Mouse (Mus musculus): ENCODE results near the gene Olfr683. TPM values are rescaled to one million over a fixed set of nuclear protein-coding genes. Genes with fewer than 3 reads are reported as not detected.
"Not testable (repeated sequence)": the region's sequence is repeated elsewhere in the genome, so short reads cannot be mapped to it uniquely, and the experiment has no call there.

Gene Olfr683
- polyA plus RNA-seq (2014; fragmentation: Nextera tagmentation; extraction: Ambion mirVana) = not detected in 2 replicates

DNA sequence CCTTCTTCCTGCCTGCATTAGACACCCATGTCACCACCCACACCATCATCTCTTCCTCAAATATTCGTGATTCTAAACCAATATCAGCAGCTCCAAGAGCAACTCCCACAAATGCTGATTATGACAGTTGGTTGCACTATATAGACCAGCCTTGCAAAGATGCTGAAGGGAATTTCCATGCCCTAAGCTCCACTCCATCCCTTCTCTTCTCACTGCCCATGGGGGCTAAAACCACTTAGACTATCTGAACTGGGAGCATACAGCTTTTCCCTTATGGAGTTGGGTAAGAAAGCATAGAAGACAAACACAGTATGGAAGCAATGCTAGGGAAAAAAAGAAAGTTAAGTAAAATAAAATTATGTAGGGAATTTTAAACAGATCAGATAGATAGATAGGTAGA lies at the start of gene Olfr683:
Gene Olfr683 (minus strand): TSS at position 101 of the 400 bp plus-strand sequence.
- no peaks in the 10 kb centered on the region for H3K4me1 ChIP-seq (ENCODE audit: insufficient read depth)
- H3K4me3 ChIP-seq (ENCODE audit: low read depth, low read length) = no peak within 1 kb of the TSS
- ATAC-seq (ENCODE audit: insufficient read depth) (no peak), DNase-seq (no peak)
- no peak for TF ChIP-seq CTCF (IDR thresholded peaks at IDR 0.05; ENCODE audit: low read depth)
- no peaks in the 10 kb centered on the region for H3K9me3 ChIP-seq (ENCODE audit: low read depth, low read length)
- H3K4me2 ChIP-seq = no peak within 1 kb of the TSS
- H3K27ac ChIP-seq (ENCODE audit: low read depth) = no peak within 1 kb of the TSS
- WGBS = 55% methylated on average over 1 of the region's 1 CpGs
- H3K27me3 ChIP-seq (ENCODE audit: insufficient read depth, low read length) = no peaks in the 10 kb centered on the region
- no peak within 1 kb of the TSS for H3K9ac ChIP-seq
- H3K36me3 ChIP-seq (ENCODE audit: insufficient read depth) = no peaks in the 10 kb centered on the region

DNA sequence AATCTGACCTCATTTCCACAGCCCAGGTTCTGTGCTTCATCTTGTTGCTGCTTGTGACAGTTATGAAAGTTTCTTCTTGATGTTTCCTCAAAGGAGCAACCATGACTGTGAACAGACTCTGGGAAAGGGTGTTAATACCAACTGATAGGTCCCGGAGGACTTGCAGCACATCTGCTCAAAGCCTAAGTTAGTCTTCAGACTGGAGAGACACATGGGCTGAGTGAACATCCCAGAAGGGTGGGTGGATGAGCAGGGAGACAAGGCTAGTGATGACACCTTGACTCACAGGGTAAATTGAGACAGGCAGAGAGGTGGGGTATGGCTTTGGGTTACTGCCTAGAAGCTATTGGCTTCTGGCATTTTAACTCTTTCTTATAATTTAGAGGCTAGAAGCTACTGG lies 39.1 kb upstream of the Olfr683 start, which contains the start of gene Olfr685:
Gene Olfr685 (minus strand): TSS at position 101 of the 400 bp plus-strand sequence.
- no peak within 1 kb of the TSS for H3K4me2 ChIP-seq
- H3K4me3 ChIP-seq (ENCODE audit: low read depth, low read length) = no peak within 1 kb of the TSS
- TF ChIP-seq CTCF (IDR thresholded peaks at IDR 0.05; ENCODE audit: low read depth) = no peak
- 64% methylated on average over 1 of the region's 1 CpGs for WGBS
- H3K9ac ChIP-seq = no peak within 1 kb of the TSS
- no peaks in the 10 kb centered on the region for H3K9me3 ChIP-seq (ENCODE audit: low read depth, low read length)
- DNase-seq = no peak
- H3K4me1 ChIP-seq (ENCODE audit: insufficient read depth) = no peaks in the 10 kb centered on the region
- no peaks in the 10 kb centered on the region for H3K36me3 ChIP-seq (ENCODE audit: insufficient read depth)
- no peaks in the 10 kb centered on the region for H3K27me3 ChIP-seq (ENCODE audit: insufficient read depth, low read length)
- H3K27ac ChIP-seq (ENCODE audit: low read depth) = no peak within 1 kb of the TSS
- no peak for ATAC-seq (ENCODE audit: insufficient read depth)

GRCm38 (mm10) chr7:105170773-105171172 lies 24.0 kb upstream of the Olfr683 start:
- ATAC-seq (ENCODE audit: insufficient read depth) (no peak), DNase-seq (peak; percentile 60)
- H3K9me3 ChIP-seq (ENCODE audit: low read depth, low read length) = no peaks in the 10 kb centered on the region
- no peaks in the 10 kb centered on the region for H3K27me3 ChIP-seq (ENCODE audit: insufficient read depth, low read length)
- H3K27ac ChIP-seq (ENCODE audit: low read depth) = no peak overlapping the region
- no peaks in the 10 kb centered on the region for H3K36me3 ChIP-seq (ENCODE audit: insufficient read depth)
- H3K4me3 ChIP-seq (ENCODE audit: low read depth, low read length) = no peak overlapping the region
- WGBS = 44% methylated on average over 4 of the region's 4 CpGs
- peak; percentile 65 for TF ChIP-seq CTCF (IDR thresholded peaks at IDR 0.05; ENCODE audit: low read depth)
- H3K4me2 ChIP-seq = no peak overlapping the region
- H3K9ac ChIP-seq = no peak overlapping the region
- no peaks in the 10 kb centered on the region for H3K4me1 ChIP-seq (ENCODE audit: insufficient read depth)

- Histone ChIP-seq H3K27ac (ENCODE audit: low read depth) (no peak within 1 kb of the TSS), H3K4me2 (no peak within 1 kb of the TSS), H3K9ac (no peak within 1 kb of the TSS), H3K4me3 (ENCODE audit: low read depth, low read length) (no peak within 1 kb of the TSS), H3K4me1 (ENCODE audit: insufficient read depth) (no peaks in the 10 kb centered on the region), H3K36me3 (ENCODE audit: insufficient read depth) (no peaks in the 10 kb centered on the region), H3K27me3 (ENCODE audit: insufficient read depth, low read length) (no peaks in the 10 kb centered on the region), H3K9me3 (ENCODE audit: low read depth, low read length) (no peaks in the 10 kb centered on the region)
- 55% methylated on average over 1 of the region's 1 CpGs for WGBS
- DNase-seq (no peak), ATAC-seq (ENCODE audit: insufficient read depth) (no peak)
- no peak for TF ChIP-seq CTCF (IDR thresholded peaks at IDR 0.05; ENCODE audit: low read depth)
These were observed 16.7 kb upstream of the Olfr683 start, which contains the start of gene Olfr684 for GRCm38 (mm10) chr7:105163553-105163952. TSS of gene Olfr684 (minus strand) at chr7:105163653.

DNA sequence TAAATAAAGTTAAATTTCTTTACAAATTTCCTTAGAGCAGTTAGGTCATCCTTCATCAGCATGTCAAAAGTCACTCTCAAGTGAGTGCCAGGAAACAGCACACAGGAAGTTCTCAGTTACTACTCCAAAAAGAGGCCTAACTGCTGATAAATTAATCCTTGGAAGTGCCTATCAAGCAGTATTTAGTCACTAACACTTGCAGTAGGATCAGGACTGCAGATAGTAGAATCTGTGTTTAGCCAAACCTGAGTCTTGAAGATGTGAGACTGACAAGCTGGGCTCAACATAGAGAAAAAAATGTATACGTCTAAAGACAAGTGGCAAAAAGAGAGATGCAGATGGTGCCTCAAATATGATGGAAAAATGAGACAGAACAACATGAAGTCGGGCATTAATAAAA lies 5.5 kb downstream of the Olfr683 start:
- peak; percentile 89; the same call in 1 of the 2 replicates for ATAC-seq (ENCODE audit: insufficient read depth)
- Histone ChIP-seq H3K27me3 (ENCODE audit: insufficient read depth, low read length) (no peaks in the 10 kb centered on the region), H3K36me3 (ENCODE audit: insufficient read depth) (no peaks in the 10 kb centered on the region), H3K9me3 (ENCODE audit: low read depth, low read length) (no peaks in the 10 kb centered on the region), H3K9ac (no peak overlapping the region), H3K4me3 (ENCODE audit: low read depth, low read length) (no peak overlapping the region), H3K4me1 (ENCODE audit: insufficient read depth) (no peaks in the 10 kb centered on the region), H3K27ac (ENCODE audit: low read depth) (no peak overlapping the region), H3K4me2 (no peak overlapping the region)
- TF ChIP-seq CTCF (IDR thresholded peaks at IDR 0.05; ENCODE audit: low read depth) = no peak
- peak; percentile 67 for DNase-seq
- WGBS = 26% methylated on average over 2 of the region's 2 CpGs

- no peak within 1 kb of the TSS for H3K27ac ChIP-seq (ENCODE audit: low read depth)
- H3K27me3 ChIP-seq (ENCODE audit: insufficient read depth, low read length) = no peaks in the 10 kb centered on the region
- ATAC-seq (ENCODE audit: insufficient read depth) (no peak), DNase-seq (no peak)
- TF ChIP-seq CTCF (IDR thresholded peaks at IDR 0.05; ENCODE audit: low read depth) = no peak
- H3K4me2 ChIP-seq = no peak within 1 kb of the TSS
- H3K4me1 ChIP-seq (ENCODE audit: insufficient read depth) = no peaks in the 10 kb centered on the region
- H3K9ac ChIP-seq = no peak within 1 kb of the TSS
- H3K4me3 ChIP-seq (ENCODE audit: low read depth, low read length) = no peak within 1 kb of the TSS
- H3K36me3 ChIP-seq (ENCODE audit: insufficient read depth) = no peaks in the 10 kb centered on the region
- H3K9me3 ChIP-seq (ENCODE audit: low read depth, low read length) = no peaks in the 10 kb centered on the region
These were observed 30.3 kb downstream of the Olfr683 start, which contains the start of gene Olfr681 for GRCm38 (mm10) chr7:105116536-105116935. TSS of gene Olfr681 (plus strand) at chr7:105116836.

- H3K27me3 ChIP-seq (ENCODE audit: insufficient read depth, low read length); H3K9ac ChIP-seq; ATAC-seq (ENCODE audit: insufficient read depth); H3K9me3 ChIP-seq (ENCODE audit: low read depth, low read length); DNase-seq; H3K4me1 ChIP-seq (ENCODE audit: insufficient read depth); H3K4me2 ChIP-seq; H3K4me3 ChIP-seq (ENCODE audit: low read depth, low read length); H3K36me3 ChIP-seq (ENCODE audit: insufficient read depth); H3K27ac ChIP-seq (ENCODE audit: low read depth): not testable (repeated sequence)
These were observed 54.1 kb downstream of the Olfr683 start, which contains the start of gene Olfr680-ps1 for GRCm38 (mm10) chr7:105092717-105093116. TSS of gene Olfr680-ps1 (minus strand) at chr7:105092817.

Other genes with a start within 250 kb of the Olfr683 start
- not detected in 2 replicates for gene Olfr667, start 225.5 kb downstream of the Olfr683 start, polyA plus RNA-seq (2014; fragmentation: Nextera tagmentation; extraction: Ambion mirVana)
- not detected in 2 replicates for gene Olfr668, start 219.0 kb downstream of the Olfr683 start, polyA plus RNA-seq (2014; fragmentation: Nextera tagmentation; extraction: Ambion mirVana)
- gene Olfr669, start 212.8 kb downstream of the Olfr683 start, polyA plus RNA-seq (2014; fragmentation: Nextera tagmentation; extraction: Ambion mirVana) = not detected in 2 replicates
- not detected in 2 replicates for gene Olfr670, start 184.4 kb downstream of the Olfr683 start, polyA plus RNA-seq (2014; fragmentation: Nextera tagmentation; extraction: Ambion mirVana)
- not detected in 2 replicates for gene Olfr671, start 167.9 kb downstream of the Olfr683 start, polyA plus RNA-seq (2014; fragmentation: Nextera tagmentation; extraction: Ambion mirVana)
- gene Olfr672, start 145.0 kb downstream of the Olfr683 start, polyA plus RNA-seq (2014; fragmentation: Nextera tagmentation; extraction: Ambion mirVana) = not detected in 2 replicates
- not detected in 2 replicates for gene Olfr675, start 118.6 kb downstream of the Olfr683 start, polyA plus RNA-seq (2014; fragmentation: Nextera tagmentation; extraction: Ambion mirVana)
- gene Olfr676, start 114.3 kb downstream of the Olfr683 start, polyA plus RNA-seq (2014; fragmentation: Nextera tagmentation; extraction: Ambion mirVana) = not detected in 2 replicates
- not detected in 2 replicates for gene Olfr677, start 95.6 kb downstream of the Olfr683 start, polyA plus RNA-seq (2014; fragmentation: Nextera tagmentation; extraction: Ambion mirVana)
- gene Olfr678, start 82.5 kb downstream of the Olfr683 start, polyA plus RNA-seq (2014; fragmentation: Nextera tagmentation; extraction: Ambion mirVana) = not detected in 2 replicates
- not detected in 2 replicates for gene Olfr679, start 65.8 kb downstream of the Olfr683 start, polyA plus RNA-seq (2014; fragmentation: Nextera tagmentation; extraction: Ambion mirVana)
- gene Olfr680-ps1, start 54.2 kb downstream of the Olfr683 start, polyA plus RNA-seq (2014; fragmentation: Nextera tagmentation; extraction: Ambion mirVana) = not detected in 2 replicates
- not detected in 2 replicates for gene Olfr681, start 30.2 kb downstream of the Olfr683 start, polyA plus RNA-seq (2014; fragmentation: Nextera tagmentation; extraction: Ambion mirVana)
- not detected in 2 replicates for gene Olfr684, start 16.6 kb upstream of the Olfr683 start, polyA plus RNA-seq (2014; fragmentation: Nextera tagmentation; extraction: Ambion mirVana)
- not detected in 2 replicates for gene Olfr685, start 39.0 kb upstream of the Olfr683 start, polyA plus RNA-seq (2014; fragmentation: Nextera tagmentation; extraction: Ambion mirVana)
- gene Olfr686, start 60.5 kb upstream of the Olfr683 start, polyA plus RNA-seq (2014; fragmentation: Nextera tagmentation; extraction: Ambion mirVana) = not detected in 2 replicates
- gene Olfr688, start 141.1 kb upstream of the Olfr683 start, polyA plus RNA-seq (2014; fragmentation: Nextera tagmentation; extraction: Ambion mirVana) = not detected in 2 replicates
- gene Olfr689, start 164.2 kb upstream of the Olfr683 start, polyA plus RNA-seq (2014; fragmentation: Nextera tagmentation; extraction: Ambion mirVana) = not detected in 2 replicates
- gene Olfr690, start 187.1 kb upstream of the Olfr683 start, polyA plus RNA-seq (2014; fragmentation: Nextera tagmentation; extraction: Ambion mirVana) = not detected in 2 replicates
- not detected in 2 replicates for gene Olfr691, start 195.3 kb upstream of the Olfr683 start, polyA plus RNA-seq (2014; fragmentation: Nextera tagmentation; extraction: Ambion mirVana)
- gene Olfr692, start 221.2 kb upstream of the Olfr683 start, polyA plus RNA-seq (2014; fragmentation: Nextera tagmentation; extraction: Ambion mirVana) = not detected in 2 replicates
- gene Gm5901, start 228.0 kb upstream of the Olfr683 start, polyA plus RNA-seq (2014; fragmentation: Nextera tagmentation; extraction: Ambion mirVana) = not detected in 2 replicates

Measured in lung, embryonic 14.5 days (tissue).